Mouse (Mus musculus): ENCODE data around the gene Arhgap42. TPM values are rescaled to one million over a fixed set of nuclear protein-coding genes. Genes with fewer than 3 reads are reported as not detected.

Arhgap42 gene
- total RNA-seq, 2 experiments from 2014 or later = 8.0 to 8.5 TPM

- DNase-seq = peak in 1 of 2 experiments; percentile 42
- intact Hi-C loops (cut with DNase I) = loop anchor here (1.0 to 10.0 kb wide), 2 partner anchors 326 to 746 kb away; no protein-coding TSS in a partner anchor
Measured at GRCm38 (mm10) chr9:9049202-9049601, 189.7 kb downstream of the Arhgap42 start.

DNA sequence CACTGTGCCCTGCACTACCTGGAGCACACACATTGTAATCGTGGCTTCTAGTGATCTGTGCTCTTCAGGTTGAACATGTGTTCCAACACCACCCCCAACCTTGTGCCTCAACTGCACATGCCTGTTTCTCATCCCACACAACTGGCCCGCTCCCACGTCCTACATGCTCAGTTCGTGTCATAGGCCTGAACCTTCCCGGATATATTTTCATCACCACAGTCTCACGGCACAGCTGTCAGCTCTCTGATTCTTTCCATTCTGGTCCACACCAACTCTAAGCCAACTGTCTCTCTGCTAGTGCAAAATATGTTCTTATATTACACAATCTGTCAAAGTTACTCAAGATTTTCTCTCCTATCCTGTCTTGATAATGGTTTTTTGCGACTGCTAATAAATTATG is 197.9 kb downstream of the Arhgap42 start:
- intact Hi-C loops (cut with DNase I) = loop anchor here (10.0 kb wide), 1 partner anchor 754 kb away; no protein-coding TSS in a partner anchor
- DNase-seq = no peak

DNA sequence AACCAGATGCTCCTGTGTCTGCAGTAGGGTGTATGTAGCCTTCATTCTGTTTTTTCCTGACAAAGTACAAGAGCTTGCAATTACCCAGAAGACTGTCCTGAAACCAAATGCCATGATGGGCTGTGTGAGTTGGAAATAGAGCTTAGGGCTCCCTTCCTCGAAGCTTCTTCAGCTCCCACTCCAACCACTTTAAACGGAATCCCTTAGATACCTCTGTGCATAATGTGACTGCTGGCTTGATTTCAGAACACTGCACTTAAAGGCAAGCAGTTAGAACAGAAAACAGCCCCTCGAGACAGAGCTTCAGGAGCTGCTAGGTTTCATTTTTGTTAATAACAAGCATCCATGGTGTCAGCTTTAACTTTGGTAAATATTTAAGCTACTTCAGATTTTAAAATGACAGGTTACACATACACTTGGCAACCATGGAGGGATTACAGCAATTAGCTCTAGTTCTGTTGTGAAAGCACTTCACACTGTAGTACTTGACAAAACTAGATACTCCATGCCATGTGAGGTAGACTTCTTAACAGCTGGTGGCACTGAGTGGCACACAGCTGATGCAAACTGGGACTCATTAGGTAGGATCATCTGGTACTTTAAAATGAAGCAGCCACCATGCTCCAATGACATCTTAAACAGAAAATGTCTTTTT is 201.8 kb downstream of the Arhgap42 start:
- intact Hi-C loops (cut with DNase I) = no loop called here
- DNase-seq = no peak

DNA sequence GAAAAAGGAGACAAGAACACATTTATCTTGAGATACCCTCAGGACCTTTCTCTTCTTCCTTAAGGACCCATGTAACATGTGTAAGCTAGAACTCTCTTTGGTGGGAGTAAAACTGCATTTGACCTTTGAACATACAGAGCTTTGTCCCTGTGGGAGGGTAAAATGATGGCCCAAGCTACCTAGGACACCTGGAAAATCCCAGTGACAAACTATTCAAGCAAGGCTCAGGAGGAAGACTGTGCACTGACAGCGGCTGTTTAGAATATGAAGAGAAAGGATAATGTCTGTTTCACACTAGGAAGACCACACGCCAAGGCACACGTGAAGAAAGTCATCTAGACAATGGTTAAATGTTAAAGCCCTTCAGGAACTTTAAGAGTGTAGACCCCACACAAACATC is 211.0 kb downstream of the Arhgap42 start:
- DNase-seq = no peak
- intact Hi-C loops (cut with DNase I) = loop anchor here (1.0 kb wide), 1 partner anchor 13 kb away; no protein-coding TSS in a partner anchor

DNA sequence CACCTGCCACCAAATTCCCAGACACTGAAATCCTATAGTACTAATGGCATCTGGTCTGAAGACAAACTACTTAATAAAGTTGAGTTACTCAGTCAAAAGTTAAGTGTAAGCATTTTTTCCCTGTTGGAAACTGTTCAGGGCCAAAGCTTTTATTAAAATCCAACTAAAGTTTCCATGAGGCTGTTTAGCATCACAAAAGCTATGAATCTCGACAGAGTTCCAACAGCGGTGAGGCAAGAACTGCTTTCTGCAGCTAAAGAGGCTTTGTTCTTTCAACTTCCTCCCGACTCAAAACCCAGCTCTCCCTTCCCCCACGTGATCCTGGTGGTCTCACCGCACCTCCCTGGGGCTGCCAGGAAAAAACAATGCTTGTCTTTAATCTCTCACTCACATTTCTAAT is 211.5 kb downstream of the Arhgap42 start:
- no peak for DNase-seq
- intact Hi-C loops (cut with DNase I) = no loop called here

- intact Hi-C loops (cut with DNase I) = loop anchor here (1.0 kb wide), 1 partner anchor 13 kb away; no protein-coding TSS in a partner anchor
- no peak for DNase-seq
Measured at GRCm38 (mm10) chr9:9015108-9015507, 223.8 kb downstream of the Arhgap42 start.

DNA sequence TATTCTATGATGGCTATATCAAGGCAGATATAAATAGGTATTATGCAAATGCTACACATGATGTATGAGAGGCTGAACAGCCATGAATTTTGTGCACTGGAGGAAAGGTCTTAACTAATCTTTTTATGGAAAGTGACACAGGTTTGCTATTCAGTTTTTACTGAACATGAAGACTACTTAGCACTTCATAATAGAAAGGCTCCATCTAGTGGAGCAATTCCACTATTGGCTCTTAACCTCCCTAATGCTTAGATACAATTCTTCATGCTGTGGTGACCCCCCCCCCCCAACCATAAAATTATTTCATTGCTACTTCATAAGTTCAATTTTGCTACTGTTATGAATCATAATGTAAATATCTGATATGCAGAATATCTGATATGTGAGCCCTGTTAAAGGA is 237.7 kb downstream of the Arhgap42 start:
- no peak for DNase-seq
- intact Hi-C loops (cut with DNase I) = no loop called here

DNA sequence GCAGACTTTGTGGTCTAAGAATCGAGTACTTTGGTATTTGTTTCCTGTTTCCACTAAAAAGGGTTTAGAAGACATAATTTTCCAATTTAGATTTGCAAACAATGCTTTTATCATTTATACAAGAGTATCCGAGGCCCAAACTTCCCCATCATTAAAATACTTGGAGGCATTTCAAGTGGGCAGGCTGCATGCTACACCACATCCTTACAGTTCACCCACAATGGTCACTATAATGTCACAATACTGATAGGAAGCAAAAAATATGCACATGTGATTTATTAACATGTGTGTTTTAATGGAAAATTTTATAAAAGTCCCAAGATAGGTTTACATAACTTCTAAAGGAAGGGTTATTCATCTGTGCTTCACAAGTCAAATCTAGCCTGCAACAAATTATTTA is 242.4 kb downstream of the Arhgap42 start:
- intact Hi-C loops (cut with DNase I) = no loop called here
- no peak for DNase-seq

DNA sequence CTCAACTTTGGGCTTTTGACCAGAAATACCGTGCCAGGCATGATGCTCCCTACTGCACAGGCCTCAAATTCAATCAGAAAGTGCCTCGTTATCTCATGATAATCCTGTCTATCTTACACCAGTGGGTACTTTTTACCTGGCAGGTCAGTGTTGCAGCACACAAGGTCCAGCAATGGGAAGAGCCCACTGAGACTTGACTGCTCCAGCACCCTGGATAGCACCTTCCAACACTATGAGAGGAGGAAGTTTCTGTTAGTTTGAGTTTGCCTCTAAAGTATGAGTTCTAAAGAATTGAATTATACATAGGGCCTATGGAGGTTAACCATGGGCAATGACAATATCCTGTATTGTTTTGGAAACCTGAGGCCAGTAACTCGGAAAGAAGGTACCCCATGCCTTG is 256.6 kb downstream of the Arhgap42 start:
- intact Hi-C loops (cut with DNase I) = no loop called here
- no peak for DNase-seq

DNA sequence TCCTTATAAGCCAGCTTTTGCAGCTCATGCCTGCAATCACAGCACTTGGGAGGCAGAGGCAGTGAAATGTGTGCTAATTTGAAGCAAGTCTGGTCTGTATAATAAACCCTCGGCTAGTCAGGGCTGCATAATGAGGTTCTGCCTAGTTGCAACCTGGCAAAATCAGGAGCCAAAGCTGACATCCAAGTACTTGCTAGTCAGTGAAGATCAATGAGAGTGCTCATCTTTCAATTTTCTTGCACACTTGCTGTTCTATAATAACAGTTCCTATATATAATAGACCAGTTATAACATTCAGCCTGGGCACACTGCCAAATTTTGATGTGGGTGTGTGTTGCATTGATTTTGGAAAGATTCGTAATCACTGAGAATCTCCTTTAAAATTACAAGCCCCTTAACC is 261.1 kb downstream of the Arhgap42 start:
- DNase-seq = no peak
- intact Hi-C loops (cut with DNase I) = no loop called here

DNA sequence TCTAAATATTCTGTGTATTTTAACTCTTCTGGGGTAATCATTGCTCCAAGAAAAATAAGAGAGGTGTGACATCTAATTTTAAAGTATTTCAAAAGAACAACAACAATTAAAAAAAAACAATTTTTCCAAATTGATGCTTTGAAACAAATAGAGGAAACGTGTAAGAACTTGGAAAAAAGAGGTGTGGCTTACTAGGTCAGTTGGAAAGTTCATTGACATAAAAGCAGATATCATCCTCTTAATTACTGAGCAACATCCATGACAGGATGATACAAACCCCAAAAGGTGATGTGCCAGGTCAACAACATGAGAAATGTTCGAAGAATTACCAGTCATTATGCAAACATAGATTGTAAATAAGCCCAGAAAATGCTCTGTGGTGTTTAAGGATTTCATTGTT is 267.4 kb downstream of the Arhgap42 start, which contains the start of gene Gm16485:
Gm16485 (plus strand) TSS at position 301 of the 400 bp plus-strand sequence.
- intact Hi-C loops (cut with DNase I) = no loop called here
- no peak for DNase-seq

DNA sequence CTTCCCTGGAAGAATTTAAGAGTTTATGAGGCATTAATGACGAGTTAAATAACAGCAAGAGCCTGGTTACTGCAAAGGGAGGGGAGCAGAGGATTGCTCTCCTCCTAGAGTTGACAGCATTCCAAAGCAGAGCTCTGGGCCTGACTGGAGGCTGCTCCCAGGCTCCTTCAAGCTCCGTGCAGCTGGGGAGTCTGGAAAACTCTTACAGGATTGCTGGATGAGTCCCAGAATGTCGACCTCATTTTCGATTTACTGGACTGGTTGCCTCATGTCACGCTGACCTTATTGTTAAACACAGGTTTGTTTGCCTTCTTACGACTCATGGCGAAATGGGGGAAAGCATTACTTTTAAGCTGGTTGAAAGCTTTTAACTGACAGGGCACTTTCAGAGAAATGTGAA is 268.7 kb downstream of the Arhgap42 start:
- intact Hi-C loops (cut with DNase I) = no loop called here
- DNase-seq = peak; percentile 13 to 45

DNA sequence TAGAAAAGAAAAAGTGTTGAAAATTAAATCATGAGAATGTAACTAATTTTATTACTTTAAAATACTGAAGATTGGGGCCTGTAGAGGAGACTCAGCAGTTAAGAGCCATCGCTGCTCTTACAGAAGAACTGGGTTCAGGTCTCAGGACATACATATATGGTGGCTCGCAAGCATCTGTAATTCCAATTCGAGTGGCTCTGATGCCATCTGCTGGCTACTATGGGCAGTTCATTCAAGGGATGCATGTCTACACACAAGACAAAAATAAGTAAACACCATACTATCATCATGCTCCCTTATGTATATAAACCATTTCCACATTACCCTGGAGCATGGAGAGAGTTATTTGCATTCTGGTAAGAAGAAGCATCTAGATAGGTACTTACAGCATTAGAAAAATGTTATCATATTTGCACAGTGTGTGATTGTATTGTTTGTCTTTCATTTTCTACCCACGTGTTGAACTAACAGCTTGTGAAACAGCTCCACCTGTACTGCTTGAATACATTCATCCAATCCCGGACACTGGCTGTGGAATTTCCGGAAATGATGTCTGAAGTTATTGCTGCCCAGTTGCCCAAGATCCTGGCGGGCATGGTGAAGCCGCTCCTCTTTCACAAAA is 274.3 kb downstream of the Arhgap42 start:
- peak in 1 of 2 experiments; percentile 44 for DNase-seq
- intact Hi-C loops (cut with DNase I) = loop anchor here (2.0 to 10.0 kb wide), 3 partner anchors 264 to 1360 kb away; no protein-coding TSS in a partner anchor

DNA sequence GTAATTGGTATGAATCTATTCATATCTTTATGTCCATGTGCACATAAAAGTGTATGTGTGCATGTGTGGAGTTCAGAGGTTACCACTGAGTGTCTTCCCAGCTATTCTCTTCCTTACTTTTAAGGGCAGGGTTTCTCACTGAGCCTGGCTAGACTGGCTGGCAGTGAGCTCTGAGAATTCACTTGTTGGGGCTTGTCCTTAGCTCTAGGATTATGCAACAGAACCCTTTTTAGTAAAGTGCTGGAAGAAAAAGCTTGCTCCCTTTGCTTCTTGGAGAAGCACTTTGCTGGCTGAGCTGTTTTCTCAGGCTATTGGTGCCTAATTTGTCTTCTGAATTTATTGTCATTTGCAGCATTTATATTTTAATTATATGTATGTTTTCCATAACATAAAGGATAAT is 285.6 kb downstream of the Arhgap42 start:
- intact Hi-C loops (cut with DNase I) = no loop called here
- no peak for DNase-seq

Measured in heart, postnatal 14 days (tissue).